Mouse (Mus musculus) urinary bladder, adult 2 months (tissue): ENCODE data around the gene Drc7. TPM values are rescaled to one million over a fixed set of nuclear protein-coding genes. Genes with fewer than 3 reads are reported as not detected.
"Not testable (repeated sequence)": the region's sequence is repeated elsewhere in the genome, so short reads cannot be mapped to it uniquely, and the experiment has no call there.

Source experiments
- DNase-seq: peaks from one replicate; pipeline ENCODE4 v3.0.0; 2022; ENCODE audit warnings: low spot score
- polyA plus RNA-seq: library from polyadenylated mRNA; depleted of rRNA; stranded (reverse); fragments of >200 nt; gene quantifications from 2 replicates; pipeline ENCODE4 v1.2.3, GENCODE M21; 2012; rRNA removed

Drc7 gene
- polyA plus RNA-seq = 0.04 TPM in 1 of 2 replicates, not detected in the other

- DNase-seq = no peak
Observed at GRCm38 (mm10) chr8:95054927-95055510, at the start of gene Drc7. Gene Drc7 (plus strand): TSS chr8:95055103.

- no peak for DNase-seq
Observed at GRCm38 (mm10) chr8:95012442-95012919, 42.4 kb upstream of the Drc7 start.

GRCm38 (mm10) chr8:95015866-95016265 lies 39.0 kb upstream of the Drc7 start:
- no peak for DNase-seq

- DNase-seq = no peak
Observed at GRCm38 (mm10) chr8:95016684-95017083, 38.2 kb upstream of the Drc7 start.

- no peak for DNase-seq
Observed at GRCm38 (mm10) chr8:95017451-95017850, 37.5 kb upstream of the Drc7 start, which contains the start of gene Adgrg3. Gene Adgrg3 (plus strand): TSS chr8:95017692.

- no peak for DNase-seq
Observed at GRCm38 (mm10) chr8:95017969-95018635, 36.8 kb upstream of the Drc7 start.

GRCm38 (mm10) chr8:95020293-95020777 lies 34.6 kb upstream of the Drc7 start:
- no peak for DNase-seq

- no peak for DNase-seq
Observed at GRCm38 (mm10) chr8:95020821-95021220, 34.1 kb upstream of the Drc7 start.

GRCm38 (mm10) chr8:95023201-95023600 lies 31.7 kb upstream of the Drc7 start:
- no peak for DNase-seq

- DNase-seq = no peak
Observed at GRCm38 (mm10) chr8:95024387-95024786, 30.5 kb upstream of the Drc7 start.

GRCm38 (mm10) chr8:95025421-95025820 lies 29.5 kb upstream of the Drc7 start:
- DNase-seq = no peak

- DNase-seq = not testable (repeated sequence)
Observed at GRCm38 (mm10) chr8:95028391-95028790, 26.5 kb upstream of the Drc7 start.

- no peak for DNase-seq
Observed at GRCm38 (mm10) chr8:95037106-95037925, 17.6 kb upstream of the Drc7 start.

GRCm38 (mm10) chr8:95041883-95042784 lies 12.8 kb upstream of the Drc7 start:
- no peak for DNase-seq

GRCm38 (mm10) chr8:95044811-95045210 lies 10.1 kb upstream of the Drc7 start:
- DNase-seq = no peak

GRCm38 (mm10) chr8:95046982-95047381 lies 7.9 kb upstream of the Drc7 start:
- DNase-seq = no peak

GRCm38 (mm10) chr8:95047884-95048680 lies 6.8 kb upstream of the Drc7 start:
- no peak for DNase-seq

GRCm38 (mm10) chr8:95049636-95050035 lies 5.3 kb upstream of the Drc7 start:
- DNase-seq = no peak

GRCm38 (mm10) chr8:95054438-95054837 lies 465 bp upstream of the Drc7 start:
- DNase-seq = no peak

GRCm38 (mm10) chr8:95056414-95056813 lies 1.5 kb downstream of the Drc7 start:
- no peak for DNase-seq
